Mouse (Mus musculus): Measurements from ENCODE around the gene Trim25. TPM values are rescaled to one million over a fixed set of nuclear protein-coding genes. Genes with fewer than 3 reads are reported as not detected.

The Trim25 gene
- 19.2 TPM for polyA plus RNA-seq (2014; fragmentation: Illumina TruSeq; extraction: RNeasy Lipid Tissue Mini Kit (QIAGEN cat#74804); ENCODE audit: low read depth, low replicate concordance)

DNA sequence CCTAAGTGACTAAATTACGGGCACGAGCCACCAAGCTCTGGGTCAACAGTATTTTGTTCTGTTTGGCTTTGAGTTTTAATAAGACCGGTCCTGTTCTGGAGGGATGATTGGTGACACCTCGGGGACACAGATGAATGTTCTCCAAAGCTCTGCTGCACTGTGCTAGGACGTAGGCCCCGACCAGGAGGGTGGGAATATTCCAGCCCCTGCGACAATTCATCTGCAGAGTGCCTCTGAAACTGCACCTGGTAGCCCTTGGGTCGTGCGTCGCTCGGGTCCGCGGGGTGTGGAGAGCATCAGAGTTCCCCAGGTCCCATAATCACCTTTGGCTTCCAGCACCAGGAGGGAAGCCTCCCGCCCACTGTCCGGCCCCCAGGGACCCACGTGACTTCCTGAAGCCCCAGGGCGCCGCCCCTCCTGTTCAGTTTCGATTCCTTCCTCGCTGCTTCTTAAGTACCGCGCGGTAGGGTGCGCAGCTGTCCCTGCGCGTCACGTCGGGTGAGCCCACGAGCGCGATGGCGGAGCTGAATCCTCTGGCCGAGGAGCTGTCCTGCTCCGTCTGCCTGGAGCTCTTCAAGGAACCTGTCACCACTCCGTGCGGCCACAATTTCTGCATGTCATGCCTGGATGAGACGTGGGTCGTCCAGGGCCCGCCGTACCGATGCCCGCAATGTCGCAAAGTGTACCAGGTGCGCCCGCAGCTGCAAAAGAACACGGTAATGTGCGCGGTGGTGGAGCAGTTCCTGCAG, at the start of gene Trim25:
Gene Trim25 (plus strand): TSS at position 403 of the 749 bp plus-strand sequence.

DNA sequence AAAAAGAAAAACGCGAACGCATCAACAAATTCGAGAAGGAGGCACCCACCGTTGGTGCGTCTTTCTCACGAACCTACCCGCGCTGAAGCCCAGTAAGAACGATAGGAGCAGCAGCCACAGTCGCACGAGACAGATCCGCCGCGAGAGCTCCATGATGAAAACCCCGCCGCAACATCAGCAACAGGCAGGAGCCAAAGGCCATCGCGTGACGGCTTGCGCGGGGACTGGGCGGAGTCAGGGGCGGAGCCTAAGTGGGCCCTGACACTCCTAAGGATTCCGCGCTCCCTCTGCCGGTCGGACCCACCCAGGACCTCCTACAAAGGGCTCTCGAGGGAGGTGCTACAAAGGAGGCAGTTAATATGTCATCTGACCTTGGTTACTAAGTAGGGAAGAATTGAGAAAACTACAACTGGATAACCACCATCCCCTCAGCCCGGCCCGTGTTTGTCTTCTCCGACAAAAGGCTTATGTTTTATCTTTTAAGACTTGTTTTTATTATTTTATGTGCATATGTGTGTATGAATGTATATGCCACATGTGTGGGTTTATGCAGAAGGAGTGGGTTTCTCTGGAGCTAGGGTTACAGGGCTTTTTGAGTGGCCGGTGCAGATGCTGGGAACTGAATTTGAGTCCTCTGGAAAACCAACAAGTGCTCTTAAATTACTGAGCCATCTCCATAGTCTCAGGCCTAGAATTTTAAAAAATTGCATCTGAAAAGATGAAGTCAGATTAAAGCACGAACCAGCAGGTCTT, 43.8 kb upstream of the Trim25 start, which contains the start of gene Scpep1:
Gene Scpep1 (minus strand): TSS at position 249 of the 753 bp plus-strand sequence.

DNA sequence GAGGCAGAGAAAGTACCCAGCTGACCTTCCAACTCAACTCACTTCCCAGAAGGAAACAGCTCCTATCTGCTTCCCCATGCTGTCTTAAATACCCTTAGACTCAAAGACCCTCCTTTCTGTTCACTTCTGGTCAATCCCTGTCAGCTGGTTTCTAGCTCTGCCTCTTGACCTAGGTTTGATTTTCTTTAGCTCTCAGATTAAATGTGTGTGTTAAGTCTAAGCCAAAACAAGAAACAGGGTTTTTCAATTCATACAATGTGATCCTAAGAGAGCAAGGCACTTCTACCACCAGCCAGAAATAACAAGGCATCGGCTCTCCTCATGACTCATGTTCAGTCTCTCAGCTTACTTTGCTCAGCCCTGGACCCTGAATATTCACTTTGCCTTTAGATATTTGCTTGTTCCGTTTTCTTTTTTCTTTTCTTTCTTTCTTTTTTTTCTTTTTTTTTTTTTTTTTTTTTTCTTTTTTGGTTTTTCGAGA, 32.3 kb upstream of the Trim25 start, which contains the start of gene Elobl:
Gene Elobl (minus strand): TSS at position 51 of the 481 bp plus-strand sequence.

DNA sequence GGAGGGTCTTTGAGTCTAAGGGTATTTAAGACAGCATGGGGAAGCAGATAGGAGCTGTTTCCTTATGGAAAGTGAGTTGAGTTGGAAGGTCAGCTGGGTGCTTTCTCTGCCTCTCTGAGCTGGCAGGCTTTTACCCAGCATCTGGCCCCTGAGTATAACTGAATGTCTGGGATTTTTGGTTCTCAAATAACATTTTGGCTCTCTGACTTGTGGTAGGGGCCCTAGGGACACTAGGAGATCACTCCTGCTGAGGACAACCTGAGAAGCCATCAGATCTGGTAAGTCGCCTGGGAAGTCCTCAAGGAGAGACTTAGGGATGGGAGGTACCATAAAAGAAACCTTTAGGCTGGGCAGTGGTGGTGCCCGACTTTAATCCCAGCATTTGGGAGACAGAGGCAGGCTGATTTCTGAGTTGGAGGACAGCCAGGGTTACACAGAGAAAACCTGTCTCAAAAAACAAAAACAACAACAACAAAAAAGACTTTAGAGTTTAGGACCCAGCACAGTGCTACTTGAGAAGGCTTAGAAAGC, 28.9 kb upstream of the Trim25 start, which contains the start of gene Coil:
Gene Coil (plus strand): TSS at position 51 of the 531 bp plus-strand sequence.

DNA sequence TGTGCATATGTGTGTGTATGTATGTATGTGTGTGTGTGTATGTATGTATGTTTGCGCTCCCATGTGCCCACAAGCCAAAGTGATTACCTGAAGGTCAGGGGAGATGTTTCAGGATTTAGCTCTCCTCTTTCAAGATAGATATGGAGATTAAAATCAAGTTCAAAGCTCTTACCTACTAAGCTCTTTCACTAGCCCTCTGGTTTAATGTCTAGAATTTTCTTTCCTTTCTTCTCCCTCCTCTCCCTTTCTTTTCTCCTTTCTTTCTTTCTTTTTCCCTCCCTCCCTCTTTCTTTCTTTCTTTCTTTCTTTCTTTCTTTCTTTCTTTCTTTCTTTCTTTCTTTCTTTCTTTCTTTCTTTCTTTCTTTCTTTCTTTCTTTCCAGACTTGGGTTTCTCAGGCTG, 67.6 kb downstream of the Trim25 start, which contains the start of gene Dgke:
Gene Dgke (minus strand): TSS at position 101 of the 400 bp plus-strand sequence.

Other genes with a start within 250 kb of the Trim25 start
- 129 TPM for gene Akap1, start 134.8 kb upstream of the Trim25 start, polyA plus RNA-seq (2014; fragmentation: Illumina TruSeq; extraction: RNeasy Lipid Tissue Mini Kit (QIAGEN cat#74804); ENCODE audit: low read depth, low replicate concordance)
- gene Scpep1, start 43.9 kb upstream of the Trim25 start, polyA plus RNA-seq (2014; fragmentation: Illumina TruSeq; extraction: RNeasy Lipid Tissue Mini Kit (QIAGEN cat#74804); ENCODE audit: low read depth, low replicate concordance) = 20.9 TPM
- not detected for gene Elobl, start 32.4 kb upstream of the Trim25 start, polyA plus RNA-seq (2014; fragmentation: Illumina TruSeq; extraction: RNeasy Lipid Tissue Mini Kit (QIAGEN cat#74804); ENCODE audit: low read depth, low replicate concordance)
- gene Coil, start 29.1 kb upstream of the Trim25 start, polyA plus RNA-seq (2014; fragmentation: Illumina TruSeq; extraction: RNeasy Lipid Tissue Mini Kit (QIAGEN cat#74804); ENCODE audit: low read depth, low replicate concordance) = 6.0 TPM
- 8.9 TPM for gene Dgke, start 67.5 kb downstream of the Trim25 start, polyA plus RNA-seq (2014; fragmentation: Illumina TruSeq; extraction: RNeasy Lipid Tissue Mini Kit (QIAGEN cat#74804); ENCODE audit: low read depth, low replicate concordance)
- not detected for gene Gm525, start 74.5 kb downstream of the Trim25 start, polyA plus RNA-seq (2014; fragmentation: Illumina TruSeq; extraction: RNeasy Lipid Tissue Mini Kit (QIAGEN cat#74804); ENCODE audit: low read depth, low replicate concordance)

Data from heart, adult 10 weeks (tissue).